Mouse (Mus musculus): ENCODE results near the gene Mtus2.

- TF ChIP-seq POLR2A (IDR thresholded peaks at IDR 0.05; ENCODE audit: extremely low read depth, insufficient read depth, low read length): no peak
- TF ChIP-seq CTCF (IDR thresholded peaks at IDR 0.05; ENCODE audit: low read depth, low read length): peak; percentile 87
These were observed 284.8 kb downstream of the Mtus2 start for GRCm38 (mm10) chr5:148241932-148242331.
